Mouse (Mus musculus): ENCODE measurements around the gene Krcc1. TPM values are rescaled to one million over a fixed set of nuclear protein-coding genes. Genes with fewer than 3 reads are reported as not detected.

The Krcc1 gene
- polyA plus RNA-seq (2012; rRNA removed): 17.7 and 19.8 TPM in 2 replicates

DNA sequence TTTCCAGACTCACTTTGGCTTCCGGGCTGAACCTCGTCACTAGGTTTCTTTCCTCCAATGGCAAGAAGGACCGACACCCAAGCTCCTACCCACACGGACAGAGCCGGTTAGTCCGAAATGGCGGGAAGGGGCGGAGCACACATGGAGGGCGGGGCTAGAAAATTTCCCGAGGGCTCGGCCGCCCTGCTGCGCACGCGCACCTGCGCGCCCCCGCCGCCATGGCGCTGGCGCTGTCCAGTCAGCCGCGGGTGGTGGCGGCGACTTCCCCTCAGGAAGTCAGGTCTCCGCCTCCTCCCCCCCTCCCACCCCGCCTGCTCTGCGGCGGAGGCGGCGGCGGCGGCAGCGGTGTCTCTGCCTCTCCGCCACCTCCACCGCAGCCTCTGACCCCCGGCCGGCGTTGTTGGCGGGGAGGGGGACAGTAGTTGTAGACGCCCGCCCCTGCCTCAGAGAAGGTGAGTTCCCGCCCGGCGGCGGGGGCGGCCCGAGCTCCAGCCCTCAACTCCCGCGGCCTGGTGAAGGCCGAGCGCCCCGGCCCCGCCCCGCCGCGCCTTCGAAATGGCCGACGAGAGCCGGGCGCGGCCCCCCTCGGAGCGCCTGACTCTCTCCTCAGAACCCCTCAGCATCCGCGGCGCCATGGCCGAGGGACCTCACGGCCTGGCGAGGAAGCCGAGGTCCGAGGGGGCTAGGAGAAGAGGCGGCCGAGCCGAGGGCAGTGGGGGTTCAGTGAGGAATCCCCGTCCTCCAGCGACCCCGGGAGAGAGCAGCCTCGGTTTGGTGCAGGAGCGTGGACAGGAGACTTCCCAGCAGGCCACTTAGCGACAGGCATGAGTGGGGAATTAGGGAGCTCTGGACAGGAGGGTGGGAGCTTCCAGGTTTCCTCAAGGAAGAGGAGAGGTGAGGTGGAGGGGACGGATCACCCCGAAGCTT lies at the start of gene Krcc1:
TSS of gene Krcc1 (plus strand) at position 289 of the 927 bp plus-strand sequence.
- DNase-seq (ENCODE audit: extremely low spot score in 1 of 2, low spot score in 1 of 2): peak; percentile 94 to 96

DNA sequence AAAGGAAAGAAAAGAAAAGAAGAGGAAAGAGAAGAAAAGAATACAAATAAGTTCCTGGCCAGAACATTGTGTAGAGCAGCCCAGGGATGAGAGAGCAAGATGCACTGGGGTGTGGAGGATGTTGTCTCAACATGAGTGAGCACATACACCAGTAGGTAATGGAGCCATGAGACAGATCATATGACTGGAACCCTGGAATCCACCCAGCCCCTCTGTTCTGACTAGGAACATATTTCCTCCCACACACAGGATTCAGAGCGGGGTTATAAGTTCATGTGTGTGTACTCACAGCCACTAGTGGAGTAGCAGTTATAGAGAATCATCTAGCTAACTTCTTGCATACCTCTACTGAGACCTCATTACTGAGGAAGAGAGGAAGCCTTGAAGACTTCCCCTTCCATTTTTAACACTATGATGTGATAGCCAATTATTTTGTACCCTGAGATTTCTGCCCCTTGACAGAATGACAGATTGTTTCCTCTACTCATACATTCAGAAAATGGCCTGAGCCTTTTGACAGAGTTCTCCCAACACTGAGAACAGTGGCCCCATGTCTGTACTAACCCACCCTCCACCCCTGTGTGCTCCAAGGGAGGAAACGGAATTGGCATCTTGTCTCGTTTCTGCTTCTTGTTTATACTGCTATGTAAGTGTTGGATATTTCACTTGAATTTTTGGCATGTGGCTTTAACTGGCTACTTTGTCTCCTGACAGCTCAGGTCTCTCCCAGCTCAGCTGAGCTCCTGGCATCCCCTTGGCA lies 47.1 kb upstream of the Krcc1 start:
- DNase-seq (ENCODE audit: extremely low spot score in 1 of 2, low spot score in 1 of 2): no peak

DNA sequence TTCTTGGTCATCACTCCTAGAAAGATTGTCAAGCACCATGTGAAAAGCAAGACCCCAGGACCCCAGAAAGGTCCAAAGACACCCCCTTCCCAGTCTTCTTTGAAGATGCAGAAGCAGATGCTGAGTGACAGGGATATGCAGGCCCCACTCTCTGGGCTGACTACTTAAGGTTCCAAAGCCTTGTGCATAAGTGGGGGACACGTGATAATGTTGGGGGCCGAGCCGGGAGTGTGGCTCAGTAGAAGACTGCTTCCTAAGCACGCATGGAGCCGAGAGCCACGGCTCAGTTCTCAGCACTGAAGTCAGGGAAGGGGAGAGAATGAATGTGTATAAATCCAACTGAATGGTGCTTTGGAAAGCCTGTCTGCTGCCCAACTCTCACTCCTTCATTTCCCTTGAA lies 44.9 kb upstream of the Krcc1 start:
- DNase-seq (ENCODE audit: extremely low spot score in 1 of 2, low spot score in 1 of 2): no peak

DNA sequence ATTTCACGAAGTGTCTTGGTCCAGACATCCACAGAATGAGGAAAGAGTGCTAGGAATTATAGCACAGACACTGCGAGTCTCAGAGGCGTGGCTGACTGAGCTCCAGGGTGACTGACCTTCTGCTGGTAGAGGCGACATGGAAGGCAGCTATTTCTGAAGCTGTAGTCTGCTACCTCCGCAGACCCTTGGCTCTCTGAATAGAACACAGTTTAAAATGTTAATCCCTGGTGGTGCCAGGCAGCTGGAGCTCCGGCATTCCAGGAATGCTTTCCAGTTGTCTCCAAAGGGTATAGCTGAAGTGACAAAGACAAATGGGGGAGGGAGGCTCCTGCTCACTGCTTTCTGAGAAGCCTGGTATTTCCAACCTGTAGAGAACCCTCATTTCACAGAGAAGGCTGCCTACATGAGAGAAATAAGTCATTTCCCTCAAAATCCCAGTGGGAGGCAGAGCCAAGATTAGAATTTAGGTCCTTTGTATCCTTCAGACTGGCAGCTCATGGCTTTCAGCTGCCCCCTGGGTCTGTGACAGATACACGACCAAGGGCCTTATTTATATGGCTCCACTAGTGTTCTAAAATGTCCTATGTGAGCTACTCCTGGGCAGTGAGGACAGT lies 44.2 kb upstream of the Krcc1 start:
- no peak for DNase-seq (ENCODE audit: extremely low spot score in 1 of 2, low spot score in 1 of 2)

DNA sequence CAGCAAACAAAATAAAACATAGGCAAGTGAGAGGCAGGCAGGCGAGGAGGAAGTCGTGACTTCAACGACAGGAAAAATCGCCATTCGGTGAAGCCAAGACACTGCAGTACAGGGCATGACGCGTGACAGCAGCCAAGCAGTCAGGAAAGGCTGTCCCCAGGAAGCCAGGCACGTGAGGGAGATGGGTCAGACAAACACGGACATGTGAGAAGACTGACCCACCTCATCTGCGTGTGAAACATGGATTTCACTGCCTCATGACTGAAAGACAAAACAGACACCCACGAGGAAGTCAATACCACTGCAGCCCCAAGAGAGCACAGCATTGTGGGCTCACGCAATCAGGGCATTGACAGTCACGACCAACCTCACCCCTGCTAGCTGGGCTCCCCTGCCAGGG lies 36.4 kb upstream of the Krcc1 start:
- no peak for DNase-seq (ENCODE audit: extremely low spot score in 1 of 2, low spot score in 1 of 2)

DNA sequence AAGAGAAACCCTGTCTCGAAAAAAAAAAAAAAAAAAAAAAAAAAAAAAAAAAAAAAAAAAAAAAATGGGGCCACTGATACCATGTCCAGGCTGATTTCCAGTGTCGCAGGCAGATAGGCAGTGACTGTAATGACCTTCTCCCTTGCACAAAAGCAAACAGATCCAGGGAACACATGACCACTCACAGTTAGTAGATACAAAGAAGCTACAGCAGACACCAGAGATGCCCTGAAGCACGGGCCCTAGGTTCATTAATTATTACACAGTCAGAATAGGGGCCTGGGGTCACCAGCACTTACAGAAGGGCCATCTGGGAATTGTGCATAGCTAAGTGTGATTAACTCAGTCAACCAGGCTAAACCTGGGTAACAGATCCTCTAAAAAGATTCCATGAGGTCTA lies 35.5 kb upstream of the Krcc1 start:
- no peak for DNase-seq (ENCODE audit: extremely low spot score in 1 of 2, low spot score in 1 of 2)

DNA sequence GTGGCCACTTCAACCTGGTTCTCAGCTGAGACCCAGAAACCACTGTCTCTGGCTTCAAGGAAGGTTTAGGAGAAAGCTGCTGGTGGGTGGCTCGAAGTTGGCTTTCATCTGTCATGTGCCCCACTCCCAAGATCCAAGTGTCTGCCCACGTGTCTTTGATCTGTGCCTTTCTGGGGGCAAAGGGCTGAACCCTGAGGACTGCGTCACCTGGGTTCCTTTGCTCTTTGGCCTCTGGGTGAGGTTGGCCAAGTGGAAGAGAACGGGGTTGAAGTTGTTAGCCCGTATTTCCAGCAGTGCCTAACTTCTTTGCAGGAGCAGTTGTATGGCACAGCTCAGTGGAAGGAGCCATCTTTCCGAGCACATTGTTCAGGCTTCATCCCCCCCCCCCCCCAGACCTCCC lies 35.0 kb upstream of the Krcc1 start:
- no peak for DNase-seq (ENCODE audit: extremely low spot score in 1 of 2, low spot score in 1 of 2)

DNA sequence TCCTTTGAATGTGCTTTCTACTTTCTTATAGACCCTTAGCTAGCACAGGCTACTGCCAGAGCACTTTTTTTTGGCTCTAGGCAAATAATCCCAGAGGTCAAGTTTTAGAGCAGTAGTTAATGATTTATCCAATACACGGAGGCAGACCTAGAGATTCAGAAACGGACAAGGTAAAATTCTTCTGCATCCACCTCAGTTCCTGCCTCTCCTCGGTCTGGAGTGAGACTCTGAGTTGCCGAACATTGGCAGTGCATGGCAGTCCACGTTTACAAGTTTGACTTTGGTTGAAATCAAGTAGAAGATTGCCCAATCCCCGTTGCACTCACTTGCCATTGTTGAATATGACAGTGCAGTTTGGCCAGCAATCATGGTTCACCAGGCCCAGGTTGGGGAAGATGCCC lies 34.4 kb upstream of the Krcc1 start:
- DNase-seq (ENCODE audit: extremely low spot score in 1 of 2, low spot score in 1 of 2): no peak

DNA sequence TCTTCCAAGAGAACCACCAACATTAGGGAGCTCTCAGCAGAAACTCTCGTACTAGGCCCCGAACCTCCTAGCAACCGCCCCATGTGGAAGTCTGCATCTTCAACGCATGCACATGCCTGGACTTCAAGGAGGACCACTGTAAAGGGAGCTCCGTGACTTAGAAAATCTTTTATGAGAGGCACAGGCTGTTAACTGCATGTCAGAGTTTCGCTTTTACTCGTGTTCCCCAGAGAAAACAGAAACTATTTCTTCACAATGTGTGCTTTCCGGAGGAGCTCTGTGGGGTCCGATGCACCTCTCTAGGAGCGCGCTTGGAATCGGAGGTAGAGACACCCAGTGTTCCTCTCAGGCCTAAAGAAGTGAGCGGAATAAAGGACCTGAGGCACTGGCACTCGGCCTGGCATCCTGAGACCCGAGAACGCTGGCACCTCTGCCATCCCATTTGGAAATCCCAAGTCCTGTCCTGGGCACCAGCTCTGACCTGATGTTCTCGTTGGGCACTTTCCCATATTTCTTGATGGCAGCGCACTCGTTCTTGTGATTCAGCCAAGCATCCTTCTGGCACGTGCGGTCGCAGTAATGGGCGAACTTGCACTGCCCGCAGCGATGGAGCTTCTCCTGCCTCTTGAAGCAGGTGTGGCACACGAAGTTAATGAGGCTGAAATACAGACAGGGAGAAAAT lies 32.3 kb upstream of the Krcc1 start:
- DNase-seq (ENCODE audit: extremely low spot score in 1 of 2, low spot score in 1 of 2): no peak

DNA sequence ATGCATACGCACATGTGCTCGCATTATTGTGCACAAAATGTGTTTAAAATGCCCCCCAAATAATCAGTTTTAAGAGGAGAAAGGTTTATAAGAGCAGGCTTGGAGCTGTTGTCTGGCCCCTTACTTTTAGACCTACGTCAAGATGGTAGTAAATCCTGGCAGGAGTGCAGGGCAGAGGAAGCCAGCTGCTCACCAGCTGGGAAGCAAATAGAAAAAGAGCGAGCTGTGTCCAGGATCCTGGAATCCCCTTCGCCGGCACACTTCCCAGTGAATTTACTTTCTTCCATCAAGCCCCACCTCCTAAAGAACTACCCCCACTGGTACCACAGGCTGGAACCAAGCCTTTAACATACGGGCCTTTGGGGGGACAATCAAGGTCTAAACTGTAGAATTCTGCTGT lies 30.6 kb upstream of the Krcc1 start:
- DNase-seq (ENCODE audit: extremely low spot score in 1 of 2, low spot score in 1 of 2): no peak

DNA sequence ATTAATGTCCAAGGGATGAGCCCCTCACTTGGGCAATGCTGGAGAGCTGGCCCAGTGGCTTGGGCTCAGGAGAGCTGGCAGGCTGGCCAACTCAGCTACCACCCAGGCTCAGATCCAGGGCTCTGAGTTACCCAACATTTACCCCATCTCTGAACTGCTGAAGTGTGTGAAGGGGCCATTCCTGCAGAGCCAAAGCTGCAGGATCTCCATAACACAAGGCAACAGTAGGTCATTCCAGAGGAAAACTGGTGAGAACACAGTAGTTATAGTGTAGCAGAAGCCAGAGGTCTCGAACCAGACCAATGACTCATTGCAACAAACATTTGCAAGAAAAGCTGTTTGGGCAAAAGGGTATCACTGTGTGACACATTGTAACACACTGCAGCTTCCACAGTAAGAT lies 28.7 kb upstream of the Krcc1 start:
- no peak for DNase-seq (ENCODE audit: extremely low spot score in 1 of 2, low spot score in 1 of 2)

DNA sequence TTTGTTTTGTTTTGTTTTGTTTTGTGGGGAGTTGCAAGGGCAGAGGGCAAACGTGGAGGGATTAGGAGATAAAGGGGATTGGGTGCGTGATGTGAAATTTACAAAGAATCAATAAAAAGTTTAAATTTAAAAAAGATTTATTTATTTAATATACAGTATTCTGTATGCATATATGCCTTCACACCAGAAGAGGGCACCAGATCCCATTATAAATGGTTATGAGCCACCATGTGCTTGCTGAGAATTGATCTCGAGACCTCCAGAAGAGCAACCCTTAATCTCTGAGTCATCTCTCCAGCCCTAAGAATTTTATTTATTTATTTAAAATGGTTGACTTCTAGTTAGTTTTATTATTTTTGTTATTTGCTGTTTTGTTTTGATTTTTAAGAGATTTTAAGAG lies 28.2 kb upstream of the Krcc1 start:
- no peak for DNase-seq (ENCODE audit: extremely low spot score in 1 of 2, low spot score in 1 of 2)

DNA sequence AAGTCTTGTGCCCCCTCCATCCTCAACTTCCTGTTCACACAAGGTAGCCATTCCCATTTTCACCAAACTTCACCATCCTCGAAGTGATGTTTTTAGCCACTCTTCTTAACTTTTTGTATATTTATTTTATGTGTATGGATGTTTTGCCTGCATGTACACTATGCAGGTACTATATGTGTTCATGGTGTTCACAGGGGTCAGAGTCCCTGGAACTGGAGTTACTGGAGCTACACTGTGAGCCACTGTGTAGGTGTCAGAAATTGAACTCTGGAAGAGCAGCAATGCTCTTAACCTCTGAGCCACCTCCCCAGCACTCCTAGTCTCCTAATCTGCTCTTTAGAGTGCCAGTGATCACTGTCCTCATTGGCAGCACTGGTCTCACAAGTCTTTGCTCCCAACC lies 23.1 kb upstream of the Krcc1 start:
- no peak for DNase-seq (ENCODE audit: extremely low spot score in 1 of 2, low spot score in 1 of 2)

DNA sequence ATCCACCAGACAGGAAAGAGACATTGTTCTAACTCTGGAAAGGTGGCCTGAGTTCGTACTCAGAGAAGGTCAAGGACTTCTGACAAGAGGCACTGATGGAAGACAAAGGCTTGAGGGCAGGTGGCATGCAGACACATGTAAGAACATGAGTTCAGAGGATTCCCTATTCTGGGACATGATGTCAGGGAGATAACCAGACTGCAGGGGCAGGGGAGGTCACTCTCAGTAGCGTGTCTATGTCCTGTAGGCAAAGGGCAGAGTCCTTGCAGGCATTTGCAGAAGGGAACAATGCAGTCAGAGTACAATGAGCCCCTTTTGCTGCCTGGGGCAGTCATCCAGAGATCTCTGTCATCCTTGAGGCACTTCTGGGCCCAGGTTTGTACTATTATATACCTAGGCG lies 21.9 kb upstream of the Krcc1 start:
- no peak for DNase-seq (ENCODE audit: extremely low spot score in 1 of 2, low spot score in 1 of 2)

DNA sequence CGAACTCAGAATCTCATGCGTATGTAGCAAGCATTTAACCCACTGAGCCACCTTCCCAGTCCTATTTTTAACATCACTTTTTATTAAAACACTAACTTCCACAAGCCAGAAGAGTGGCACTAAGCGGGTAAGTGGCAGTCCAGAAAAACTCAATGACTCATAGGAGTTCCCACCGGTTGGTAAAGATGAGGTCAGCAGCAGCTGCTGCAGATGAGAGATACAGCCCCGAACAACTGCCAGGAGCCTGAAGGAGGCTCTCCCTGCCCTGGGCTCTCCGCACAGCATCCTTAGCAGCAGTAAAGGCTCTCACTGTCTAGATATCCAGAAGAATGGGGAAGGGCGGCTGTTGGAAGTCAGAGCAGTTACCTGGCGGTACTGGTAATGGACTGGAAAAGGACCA lies 20.5 kb upstream of the Krcc1 start:
- no peak for DNase-seq (ENCODE audit: extremely low spot score in 1 of 2, low spot score in 1 of 2)

DNA sequence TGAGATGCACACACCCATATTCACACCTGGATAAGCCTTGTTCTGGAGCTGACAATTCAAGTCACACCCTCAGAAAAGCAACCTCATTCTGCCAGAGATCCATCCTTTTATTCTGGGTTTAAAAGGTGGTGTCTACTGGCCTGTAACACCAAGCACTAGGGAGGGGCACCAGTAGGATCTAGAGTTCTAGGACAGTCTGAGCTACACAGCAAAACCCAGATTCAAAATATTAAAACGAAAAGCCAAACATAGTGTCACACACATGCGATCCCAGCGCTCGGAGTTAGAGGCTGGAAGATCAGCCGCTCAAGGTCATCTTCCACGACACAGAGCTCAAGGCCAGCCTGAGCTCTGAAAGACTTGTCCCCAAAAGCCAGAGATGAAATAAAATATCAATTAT lies 17.0 kb upstream of the Krcc1 start:
- DNase-seq (ENCODE audit: extremely low spot score in 1 of 2, low spot score in 1 of 2): no peak

DNA sequence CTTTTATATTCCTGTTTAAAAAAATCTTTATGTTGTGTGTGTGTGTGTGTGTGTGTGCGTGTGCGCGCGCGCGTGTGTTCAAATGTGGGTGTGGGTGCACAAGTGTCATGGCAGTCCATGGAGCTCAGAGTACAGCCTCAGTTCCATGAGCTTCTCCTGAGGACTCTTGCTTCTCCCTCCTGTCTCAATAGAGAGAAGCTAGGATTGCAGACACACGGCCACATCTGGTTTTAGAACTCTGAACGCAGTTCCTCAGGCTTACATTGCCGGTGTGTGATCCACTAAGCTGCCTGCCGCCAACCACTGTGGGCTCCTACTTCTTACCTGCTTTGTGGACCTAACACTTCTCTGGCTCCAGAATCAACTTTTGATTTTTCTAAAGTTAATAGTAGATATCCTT lies 15.3 kb upstream of the Krcc1 start:
- no peak for DNase-seq (ENCODE audit: extremely low spot score in 1 of 2, low spot score in 1 of 2)

DNA sequence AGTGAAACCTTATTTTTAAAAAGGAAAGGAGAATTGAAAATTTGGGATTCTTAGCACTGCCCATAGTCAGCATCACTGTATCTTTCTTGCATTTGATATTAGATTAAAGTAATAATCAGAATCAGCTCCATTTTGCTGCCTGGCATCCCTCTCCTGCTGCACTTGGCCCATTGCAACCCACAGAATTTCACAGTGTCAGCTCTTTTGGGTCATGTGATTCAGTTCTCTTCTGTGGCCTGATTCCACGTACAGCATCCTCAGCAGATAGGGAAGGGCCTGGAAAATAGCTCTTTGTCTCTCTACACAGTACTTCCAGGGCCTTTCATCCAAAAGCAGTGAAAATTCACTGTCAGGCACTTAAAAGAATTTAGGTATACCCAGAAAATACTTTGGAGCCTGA lies 14.1 kb upstream of the Krcc1 start:
- DNase-seq (ENCODE audit: extremely low spot score in 1 of 2, low spot score in 1 of 2): no peak

DNA sequence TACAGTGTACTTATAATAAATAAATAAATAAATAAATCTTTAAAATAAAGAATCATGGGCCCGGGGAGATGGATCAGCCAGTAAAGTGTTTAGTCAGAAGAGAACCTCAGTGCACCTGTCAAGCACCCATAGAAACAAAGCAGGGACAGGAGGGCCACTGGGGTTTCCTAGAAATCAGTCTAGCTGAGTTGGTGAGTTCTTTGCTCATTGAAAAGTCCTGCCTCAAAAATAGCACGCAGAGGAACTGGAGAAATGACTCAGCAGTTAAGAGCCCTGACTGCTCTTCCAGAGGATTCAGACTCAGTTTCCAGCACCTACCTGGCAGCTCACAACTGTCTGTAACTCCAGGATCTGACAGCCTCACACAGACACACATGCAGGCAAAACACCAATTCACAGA lies 12.9 kb upstream of the Krcc1 start:
- DNase-seq (ENCODE audit: extremely low spot score in 1 of 2, low spot score in 1 of 2): no peak

DNA sequence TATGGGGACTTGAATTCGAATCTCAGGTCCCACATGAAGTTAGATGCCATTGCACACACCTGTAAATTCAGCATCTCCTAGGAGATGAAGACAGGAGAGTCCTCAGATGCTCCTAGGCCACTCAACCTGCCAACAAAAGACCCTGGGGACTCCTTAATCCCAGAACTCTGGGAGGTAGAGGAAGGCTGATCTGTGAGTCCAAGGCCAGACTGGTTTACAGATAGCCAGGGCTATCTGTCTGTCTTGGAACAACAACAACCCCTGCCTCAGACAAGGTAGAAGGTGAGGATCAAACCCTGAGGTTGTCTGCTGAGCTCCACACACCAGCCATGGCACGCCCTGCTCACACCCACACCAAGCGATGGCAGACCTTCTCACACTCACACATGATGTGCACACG lies 12.3 kb upstream of the Krcc1 start:
- DNase-seq (ENCODE audit: extremely low spot score in 1 of 2, low spot score in 1 of 2): no peak

DNA sequence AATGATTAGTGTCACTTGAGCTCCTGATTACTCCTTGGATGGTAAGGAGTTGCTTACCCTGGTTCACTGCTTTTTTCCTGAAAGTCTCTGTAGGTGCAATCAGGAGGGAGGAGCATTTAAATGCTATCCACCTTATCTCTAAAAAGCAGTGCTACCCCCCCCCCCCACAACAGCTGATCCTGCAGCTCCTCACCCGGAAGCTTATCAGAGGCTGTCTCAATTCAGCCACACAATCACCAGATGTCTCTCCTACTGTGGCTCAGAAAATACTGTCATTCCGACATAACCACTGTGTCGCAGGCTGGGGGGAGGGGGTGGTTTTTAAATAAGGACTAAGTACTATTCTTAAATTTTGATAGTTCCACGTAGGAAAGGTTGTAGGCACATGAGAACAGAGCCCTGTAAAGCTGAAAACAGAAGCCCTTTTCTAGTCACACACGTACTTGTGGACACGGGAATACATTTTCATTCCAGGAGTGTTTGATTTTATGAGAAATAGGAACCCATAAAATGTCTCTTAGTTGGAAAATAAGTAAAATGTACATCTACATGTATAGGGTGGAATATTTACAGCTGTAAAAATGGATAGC lies 11.3 kb upstream of the Krcc1 start:
- DNase-seq (ENCODE audit: extremely low spot score in 1 of 2, low spot score in 1 of 2): no peak
